Mouse (Mus musculus): Measurements from ENCODE around the gene B430306N03Rik. TPM values are rescaled to one million over a fixed set of nuclear protein-coding genes. Genes with fewer than 3 reads are reported as not detected.

B430306N03Rik gene
- polyA plus RNA-seq, 1 experiment from 2014 or later, result 0.39 TPM

DNA sequence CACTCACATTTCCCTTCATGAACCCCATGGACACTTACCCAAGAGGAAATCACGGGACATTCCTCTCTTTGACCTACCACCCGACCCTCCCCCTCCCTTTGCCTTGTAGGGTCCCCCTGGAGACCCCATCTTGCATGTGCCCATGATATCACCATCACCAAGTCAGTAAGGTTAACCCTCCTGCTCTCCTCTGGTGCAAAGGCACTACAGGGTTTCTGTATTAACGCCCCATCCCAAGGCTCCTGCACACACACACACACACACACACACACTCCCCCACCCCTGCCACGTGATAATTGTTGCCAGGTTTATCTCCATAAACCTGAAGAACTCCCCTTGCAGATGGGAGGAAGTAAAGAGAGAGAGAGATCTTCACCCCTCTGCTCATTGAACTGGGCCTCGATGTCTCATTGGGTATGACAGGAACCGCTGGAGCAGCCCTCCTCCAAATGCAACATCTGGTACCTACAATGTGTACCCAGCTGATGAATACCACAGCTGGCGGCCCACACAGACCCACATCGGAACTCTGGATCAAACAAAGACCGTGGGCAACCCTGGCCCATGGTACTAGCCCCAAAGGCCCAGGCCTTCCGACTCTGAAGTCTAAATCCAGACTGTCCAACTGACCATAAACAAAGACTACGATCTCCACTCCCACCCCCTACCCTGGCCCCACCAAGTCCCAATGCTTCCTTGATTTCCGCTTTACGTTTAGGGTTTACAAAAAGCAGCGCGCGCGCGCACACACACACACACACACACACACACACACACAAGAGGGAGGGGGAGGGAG lies 34.8 kb upstream of the B430306N03Rik start:
- Histone ChIP-seq H3K4me1 (peaks cover 15% of the 10 kb centered on the region), H3K36me3 (no peaks in the 10 kb centered on the region), H3K9ac (no peak overlapping the region), H3K9me3 (replicated peaks) (no peaks in the 10 kb centered on the region), H3K27me3 (no peaks in the 10 kb centered on the region), H3K27ac (peak overlapping the region; percentile 70), H3K4me3 (replicated peaks) (peak overlapping the region; percentile 32), H3K4me2 (peak overlapping the region; percentile 55)
- WGBS, result 37% methylated on average over 18 of the region's 18 CpGs
- ATAC-seq (replicated peaks; ENCODE audit: low FRiP score), result peak; percentile 70; the same call in 1 of the 2 replicates

DNA sequence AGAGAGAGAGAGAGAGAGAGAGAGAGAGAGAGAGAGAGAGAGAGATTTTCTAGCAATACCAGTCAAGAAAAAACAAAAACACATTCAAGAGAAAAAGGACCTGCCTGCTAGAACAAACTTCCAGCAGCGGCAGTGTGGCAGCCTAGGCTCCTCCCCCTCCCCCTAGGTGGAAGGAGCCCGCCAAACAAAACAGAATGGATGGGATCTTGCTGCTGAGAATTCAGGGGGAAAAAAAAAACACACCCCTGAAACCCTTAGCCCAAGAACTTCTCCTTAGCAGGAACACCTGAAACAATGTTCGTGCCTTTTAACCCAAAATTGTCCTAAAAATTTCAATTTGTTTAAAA lies 34.2 kb upstream of the B430306N03Rik start:
- Histone ChIP-seq H3K36me3 (no peaks in the 10 kb centered on the region), H3K27ac (peak overlapping the region; percentile 70), H3K4me1 (peaks cover 15% of the 10 kb centered on the region), H3K27me3 (no peaks in the 10 kb centered on the region), H3K9ac (no peak overlapping the region), H3K4me3 (replicated peaks) (peak overlapping the region; percentile 32), H3K9me3 (replicated peaks) (no peaks in the 10 kb centered on the region), H3K4me2 (peak overlapping the region; percentile 55)
- ATAC-seq (replicated peaks; ENCODE audit: low FRiP score), result no peak
- 5% methylated on average over 3 of the region's 3 CpGs for WGBS

DNA sequence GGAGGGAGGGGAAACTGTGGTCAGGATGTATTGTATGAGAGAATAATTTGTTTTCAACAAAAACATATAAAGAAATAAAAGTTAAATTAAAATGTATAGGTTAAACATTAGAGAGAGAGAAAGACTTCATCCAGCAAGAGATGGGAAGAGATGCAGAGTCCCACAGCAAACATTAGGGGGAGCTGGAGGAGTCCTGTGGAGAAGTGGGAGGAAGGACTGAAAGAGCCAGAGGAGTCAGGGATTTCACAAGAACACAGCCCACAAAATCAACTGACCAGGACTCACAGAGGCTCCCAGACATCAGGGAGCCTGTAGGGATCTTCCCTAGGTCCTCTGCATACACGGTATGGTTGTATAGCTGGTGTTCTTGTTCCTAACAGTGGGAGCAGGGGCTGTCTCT lies 29.2 kb upstream of the B430306N03Rik start:
- H3K4me3 ChIP-seq (replicated peaks), result no peak overlapping the region
- no peaks in the 10 kb centered on the region for H3K27me3 ChIP-seq
- ATAC-seq (replicated peaks; ENCODE audit: low FRiP score), result no peak
- WGBS, result 24% methylated on average over 1 of the region's 1 CpGs
- no peak overlapping the region for H3K9ac ChIP-seq
- peaks cover 5% of the 10 kb centered on the region; the same call in 1 of the 2 replicates for H3K4me1 ChIP-seq
- no peaks in the 10 kb centered on the region for H3K36me3 ChIP-seq
- no peaks in the 10 kb centered on the region for H3K9me3 ChIP-seq (replicated peaks)
- no peak overlapping the region for H3K4me2 ChIP-seq
- no peak overlapping the region for H3K27ac ChIP-seq

DNA sequence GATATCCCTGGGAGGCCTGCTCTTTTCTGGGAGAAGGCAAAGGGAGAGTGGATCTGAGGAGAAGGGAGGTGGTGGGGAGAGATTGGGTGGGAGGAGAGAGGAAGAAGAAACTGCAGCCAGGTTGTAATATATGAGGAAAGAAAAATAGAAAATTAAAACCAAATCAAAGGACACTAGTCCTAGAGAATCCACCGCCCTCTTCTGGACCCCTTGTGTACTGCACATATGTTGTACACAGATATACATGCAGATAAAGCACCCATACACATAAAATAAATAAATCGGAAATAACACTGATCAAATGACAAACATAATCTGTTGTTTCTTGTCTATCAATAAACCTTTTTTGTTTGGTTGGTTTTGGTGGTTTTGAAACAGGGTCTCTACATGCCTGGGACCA lies 28.7 kb upstream of the B430306N03Rik start:
- no peak overlapping the region for H3K4me3 ChIP-seq (replicated peaks)
- no peak overlapping the region for H3K27ac ChIP-seq
- no peaks in the 10 kb centered on the region for H3K27me3 ChIP-seq
- H3K4me1 ChIP-seq, result 0 out of 2 replicates have a peak, but pooled peaks cover 3% of the 10 kb centered on the region
- no peak overlapping the region for H3K9ac ChIP-seq
- no peak for ATAC-seq (replicated peaks; ENCODE audit: low FRiP score)
- 71% methylated on average over 2 of the region's 2 CpGs for WGBS
- H3K36me3 ChIP-seq, result no peaks in the 10 kb centered on the region
- no peak overlapping the region for H3K4me2 ChIP-seq
- no peaks in the 10 kb centered on the region for H3K9me3 ChIP-seq (replicated peaks)

DNA sequence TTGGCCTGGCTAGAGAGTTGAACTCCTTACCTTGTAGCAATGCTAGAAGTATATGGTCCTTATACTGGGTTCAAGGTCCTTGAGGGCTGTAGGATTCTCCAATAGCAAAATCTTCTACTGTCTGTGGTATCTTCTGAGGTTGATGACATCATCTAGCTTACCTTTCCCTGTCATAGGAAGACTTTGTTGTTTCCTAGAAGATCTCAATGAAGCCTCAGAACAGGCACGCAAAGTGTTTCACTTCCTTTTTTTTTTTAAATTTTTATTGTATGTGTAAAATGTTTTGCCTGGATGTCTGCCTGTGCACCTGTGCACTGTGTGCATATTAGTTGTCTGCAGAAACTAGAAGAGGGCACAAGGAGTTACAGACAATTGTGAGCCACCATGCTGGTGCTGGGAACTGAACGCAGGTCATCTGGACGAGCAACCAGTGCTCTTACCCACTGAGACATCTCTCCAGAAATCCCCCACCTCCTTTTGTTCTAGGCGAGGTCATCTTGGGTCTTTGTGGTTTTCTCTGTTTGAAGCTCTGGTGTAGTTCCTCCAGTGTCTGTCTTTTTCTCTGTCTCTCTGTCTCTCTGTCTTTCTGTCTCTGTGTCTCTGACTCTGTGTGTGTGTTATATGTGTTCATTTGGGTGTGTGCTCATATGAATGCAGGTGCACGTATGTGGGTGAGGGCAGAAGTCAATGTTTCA lies 22.3 kb upstream of the B430306N03Rik start:
- H3K9ac ChIP-seq, result no peak overlapping the region
- no peak overlapping the region for H3K4me3 ChIP-seq (replicated peaks)
- no peaks in the 10 kb centered on the region for H3K4me1 ChIP-seq
- H3K27me3 ChIP-seq, result no peaks in the 10 kb centered on the region
- no peak overlapping the region for H3K27ac ChIP-seq
- no peaks in the 10 kb centered on the region for H3K9me3 ChIP-seq (replicated peaks)
- H3K36me3 ChIP-seq, result no peaks in the 10 kb centered on the region
- H3K4me2 ChIP-seq, result no peak overlapping the region
- WGBS, result 82% methylated on average over 5 of the region's 5 CpGs
- ATAC-seq (replicated peaks; ENCODE audit: low FRiP score), result no peak

DNA sequence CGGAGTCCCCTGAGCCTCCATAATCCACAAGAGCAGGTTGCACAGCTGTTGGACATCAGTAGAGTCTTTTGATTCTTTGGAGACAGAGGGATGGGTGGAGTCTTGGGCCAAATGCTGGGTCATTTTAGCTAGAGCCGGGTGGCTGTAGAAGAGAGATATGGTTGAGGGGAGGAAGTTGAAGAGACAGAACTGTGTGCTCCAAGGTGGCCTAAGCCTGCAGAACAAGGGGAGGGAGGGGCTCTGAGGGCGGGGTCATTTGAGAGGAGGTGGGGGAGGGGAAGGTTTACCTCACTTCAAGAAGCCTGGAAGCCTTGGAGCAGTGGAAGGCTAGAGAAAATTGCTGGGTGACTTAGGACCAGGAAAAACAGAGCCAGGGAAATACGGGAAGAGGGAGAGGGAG lies 16.7 kb upstream of the B430306N03Rik start, which contains the start of gene Treml2:
TSS of gene Treml2 (plus strand) at position 296 of the 400 bp plus-strand sequence.
- H3K27me3 ChIP-seq, result no peaks in the 10 kb centered on the region
- H3K4me2 ChIP-seq, result no peak within 1 kb of the TSS
- no peak within 1 kb of the TSS for H3K27ac ChIP-seq
- no peaks in the 10 kb centered on the region for H3K4me1 ChIP-seq
- no peaks in the 10 kb centered on the region for H3K9me3 ChIP-seq (replicated peaks)
- H3K36me3 ChIP-seq, result no peaks in the 10 kb centered on the region
- no peak within 1 kb of the TSS for H3K9ac ChIP-seq
- H3K4me3 ChIP-seq (replicated peaks), result no peak within 1 kb of the TSS
- WGBS, result 17% methylated on average over 3 of the region's 4 CpGs
- ATAC-seq (replicated peaks; ENCODE audit: low FRiP score), result no peak; the same call in 1 of the 2 replicates

DNA sequence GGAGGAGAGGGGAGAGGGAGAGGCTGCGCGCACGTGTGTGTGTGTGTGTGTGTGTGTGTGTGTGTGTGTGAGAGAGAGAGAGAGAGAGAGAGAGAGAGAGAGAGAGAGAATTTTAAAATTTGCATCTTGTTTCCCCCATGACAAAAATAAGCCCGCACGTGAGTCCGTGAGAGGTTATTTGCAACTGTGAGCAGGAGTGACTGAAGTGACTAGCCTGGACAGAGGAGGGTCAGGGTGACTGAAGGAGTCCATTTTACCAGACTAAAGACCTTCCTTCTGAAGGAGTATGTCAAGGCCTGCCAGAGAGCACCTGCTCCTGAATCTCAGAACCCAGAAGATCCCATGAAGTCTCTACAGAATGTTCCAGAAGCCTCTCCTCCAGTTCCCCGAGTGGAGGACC lies 16.2 kb upstream of the B430306N03Rik start:
- no peaks in the 10 kb centered on the region for H3K9me3 ChIP-seq (replicated peaks)
- no peaks in the 10 kb centered on the region for H3K4me1 ChIP-seq
- H3K27ac ChIP-seq, result no peak overlapping the region
- H3K36me3 ChIP-seq, result no peaks in the 10 kb centered on the region
- 70% methylated on average over 4 of the region's 7 CpGs for WGBS
- no peak overlapping the region for H3K4me2 ChIP-seq
- H3K4me3 ChIP-seq (replicated peaks), result no peak overlapping the region
- no peak for ATAC-seq (replicated peaks; ENCODE audit: low FRiP score)
- no peak overlapping the region for H3K9ac ChIP-seq
- no peaks in the 10 kb centered on the region for H3K27me3 ChIP-seq

DNA sequence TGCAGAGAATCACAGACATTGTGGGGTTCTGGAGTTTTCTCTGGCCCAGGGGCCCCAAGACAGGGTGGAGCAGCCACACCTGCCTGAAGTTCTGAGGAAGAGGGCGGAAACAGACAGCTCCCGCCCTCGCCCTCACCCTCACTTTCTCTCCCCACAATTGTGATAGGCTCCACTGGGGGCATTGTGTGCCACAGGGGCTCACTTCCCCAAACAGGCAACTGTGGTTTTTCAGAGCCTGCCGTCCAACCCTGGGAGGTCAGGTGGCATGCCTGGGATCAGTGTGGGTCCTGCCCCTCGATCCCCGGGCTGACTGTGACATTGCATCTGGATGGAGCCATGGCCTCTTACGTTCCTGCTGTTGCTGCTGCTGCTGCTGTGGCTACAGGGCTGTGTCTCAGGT lies 15.7 kb upstream of the B430306N03Rik start:
- no peak overlapping the region for H3K4me2 ChIP-seq
- H3K4me1 ChIP-seq, result no peaks in the 10 kb centered on the region
- no peaks in the 10 kb centered on the region for H3K36me3 ChIP-seq
- no peak overlapping the region for H3K27ac ChIP-seq
- H3K27me3 ChIP-seq, result no peaks in the 10 kb centered on the region
- 71% methylated on average over 7 of the region's 7 CpGs for WGBS
- no peak overlapping the region for H3K9ac ChIP-seq
- ATAC-seq (replicated peaks; ENCODE audit: low FRiP score), result no peak
- H3K9me3 ChIP-seq (replicated peaks), result no peaks in the 10 kb centered on the region
- H3K4me3 ChIP-seq (replicated peaks), result no peak overlapping the region

DNA sequence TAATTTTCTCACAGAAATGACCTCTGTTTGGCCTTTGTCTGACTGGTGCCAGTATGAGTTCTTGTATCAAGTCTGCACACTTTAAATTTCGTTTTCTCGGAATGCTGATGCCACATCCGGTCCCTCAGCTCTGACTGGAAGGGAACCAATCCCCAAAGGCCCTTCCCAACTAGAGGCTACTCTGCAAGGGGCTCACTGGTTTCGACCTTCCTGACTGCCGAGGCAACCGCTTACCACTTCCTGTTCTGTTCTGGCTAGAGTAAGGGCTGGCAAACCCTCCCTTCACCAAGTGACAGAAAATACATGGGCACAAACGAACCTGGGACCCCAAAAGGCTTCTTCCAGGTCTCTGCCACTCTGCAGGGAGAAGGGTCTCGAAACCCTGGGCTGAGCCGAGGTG lies 15.1 kb upstream of the B430306N03Rik start:
- H3K9me3 ChIP-seq (replicated peaks), result no peaks in the 10 kb centered on the region
- H3K27ac ChIP-seq, result no peak overlapping the region
- H3K4me3 ChIP-seq (replicated peaks), result no peak overlapping the region
- 77% methylated on average over 9 of the region's 9 CpGs for WGBS
- no peaks in the 10 kb centered on the region for H3K4me1 ChIP-seq
- ATAC-seq (replicated peaks; ENCODE audit: low FRiP score), result no peak
- no peaks in the 10 kb centered on the region for H3K27me3 ChIP-seq
- H3K9ac ChIP-seq, result no peak overlapping the region
- H3K36me3 ChIP-seq, result no peaks in the 10 kb centered on the region
- H3K4me2 ChIP-seq, result no peak overlapping the region

DNA sequence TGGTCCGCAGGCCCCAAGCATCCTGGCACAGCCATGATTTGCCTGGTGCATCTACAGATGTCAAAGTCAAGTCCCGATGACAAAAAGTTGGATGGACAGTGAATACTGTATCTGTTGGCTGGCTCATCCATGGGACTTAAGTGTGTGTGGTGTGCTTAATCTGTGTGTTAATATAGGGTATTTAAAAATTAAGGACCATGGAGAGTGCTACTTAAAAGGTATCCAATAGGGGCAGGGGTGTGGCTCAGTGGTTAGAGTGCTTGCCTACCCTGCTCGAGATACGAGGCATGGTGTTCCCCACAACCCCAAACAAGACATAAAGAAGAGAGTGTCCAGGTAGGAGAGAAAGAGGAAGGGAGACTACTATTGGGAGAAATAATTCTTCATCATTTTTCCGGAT lies 14.1 kb upstream of the B430306N03Rik start:
- ATAC-seq (replicated peaks; ENCODE audit: low FRiP score), result no peak
- H3K4me3 ChIP-seq (replicated peaks), result no peak overlapping the region
- WGBS, result 87% methylated on average over 5 of the region's 5 CpGs
- no peaks in the 10 kb centered on the region for H3K9me3 ChIP-seq (replicated peaks)
- no peak overlapping the region for H3K4me2 ChIP-seq
- H3K27ac ChIP-seq, result no peak overlapping the region
- H3K4me1 ChIP-seq, result no peaks in the 10 kb centered on the region
- H3K9ac ChIP-seq, result no peak overlapping the region
- H3K36me3 ChIP-seq, result no peaks in the 10 kb centered on the region
- H3K27me3 ChIP-seq, result no peaks in the 10 kb centered on the region

DNA sequence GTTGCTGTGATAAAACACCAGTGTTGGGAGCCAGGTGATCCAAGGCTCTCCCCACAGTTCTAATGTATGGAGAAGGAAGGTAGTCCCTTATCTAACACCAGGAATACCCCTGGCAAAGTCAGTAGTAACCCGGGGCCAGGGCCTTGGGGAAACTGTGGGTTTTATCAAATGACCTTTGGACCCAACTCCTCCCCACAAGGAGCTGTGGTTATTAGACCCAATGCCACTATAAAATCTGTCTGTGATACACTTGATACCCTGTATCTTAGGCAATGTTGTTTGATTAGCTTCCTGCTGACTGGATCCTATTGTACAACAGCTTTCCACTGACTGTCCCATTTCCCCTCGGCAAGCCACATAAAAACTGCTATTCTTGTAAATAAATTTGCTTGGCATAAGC lies 3.8 kb upstream of the B430306N03Rik start:
- Histone ChIP-seq H3K27me3 (no peaks in the 10 kb centered on the region), H3K4me2 (no peak overlapping the region), H3K27ac (no peak overlapping the region), H3K9ac (no peak overlapping the region), H3K4me1 (no peaks in the 10 kb centered on the region), H3K36me3 (no peaks in the 10 kb centered on the region), H3K4me3 (replicated peaks) (no peak overlapping the region), H3K9me3 (replicated peaks) (no peaks in the 10 kb centered on the region)
- ATAC-seq (replicated peaks; ENCODE audit: low FRiP score), result no peak
- WGBS, result 74% methylated on average over 2 of the region's 2 CpGs

DNA sequence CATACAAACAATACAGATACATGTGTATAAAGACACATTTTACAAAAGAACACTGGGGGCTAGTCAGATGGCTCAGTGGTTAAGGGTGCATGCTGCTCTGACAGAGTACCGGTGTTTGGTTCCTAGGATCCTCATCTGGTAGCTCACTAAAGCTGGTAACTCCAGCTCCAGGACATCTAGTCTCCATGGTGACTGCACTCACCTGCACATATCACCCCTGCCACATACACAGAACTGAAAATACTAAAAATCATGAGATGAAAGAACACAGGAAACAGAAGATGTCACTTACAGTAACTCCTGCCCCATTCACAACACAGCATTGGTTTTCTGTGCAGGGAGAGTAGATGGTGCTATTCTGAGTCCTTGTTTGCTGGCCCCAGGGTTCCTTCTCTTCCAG lies 2.7 kb downstream of the B430306N03Rik start:
- H3K36me3 ChIP-seq, result no peaks in the 10 kb centered on the region
- H3K27me3 ChIP-seq, result no peaks in the 10 kb centered on the region
- no peak overlapping the region for H3K4me3 ChIP-seq (replicated peaks)
- no peak overlapping the region for H3K9ac ChIP-seq
- H3K4me2 ChIP-seq, result no peak overlapping the region
- no peaks in the 10 kb centered on the region for H3K9me3 ChIP-seq (replicated peaks)
- ATAC-seq (replicated peaks; ENCODE audit: low FRiP score), result no peak
- 96% methylated on average over 1 of the region's 1 CpGs for WGBS
- no peak overlapping the region for H3K27ac ChIP-seq
- H3K4me1 ChIP-seq, result no peaks in the 10 kb centered on the region
